In the genomic region with DNA sequence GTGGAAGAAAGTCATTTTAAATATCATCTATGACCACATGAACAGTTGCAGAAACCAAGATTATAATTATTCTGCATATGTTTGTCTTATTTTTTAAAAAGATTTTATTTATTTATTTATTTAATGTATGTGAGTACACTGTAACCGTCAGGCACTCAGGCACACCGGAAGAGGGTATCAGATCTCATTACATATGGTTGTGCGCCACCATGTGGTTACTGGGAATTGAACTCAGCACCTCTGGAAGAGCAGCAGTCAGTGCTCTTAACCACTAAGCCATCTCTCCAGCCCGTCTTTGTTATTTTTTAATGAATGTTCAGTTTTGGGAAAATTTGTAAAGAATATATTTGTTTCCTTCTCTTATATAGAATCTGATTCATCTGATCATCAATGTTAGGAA, we compare ENCODE assay signal across 7 mouse cellular contexts. TPM values are rescaled to one million over a fixed set of nuclear protein-coding genes. Genes with fewer than 3 reads are reported as not detected.
DNase-seq lines count a peak whose midpoint lies in the region; ATAC-seq and TF ChIP-seq lines count a peak whose summit lies in the region.

No protein-coding gene starts in this region.

- peak; percentile 18 for DNase-seq in kidney, adult 2 months
- DNase-seq in B cell, adult 2 months: peak; percentile 6 to 14
- DNase-seq in MEL-GATA-1-ER (ENCODE audit: extremely low read depth, low read depth): peak; percentile 21
- peak; percentile 16 for DNase-seq in lung, postnatal 10 days
- no peak for DNase-seq in gastrocnemius, adult 18-20 months (ENCODE audit: low spot score)

- no peak overlapping the region for H3K27ac ChIP-seq in kidney, adult 2 months (ENCODE audit: insufficient read depth, low read depth, low read length)
- no peak overlapping the region for H3K27ac ChIP-seq in kidney, embryonic 15.5 days

- peak; percentile 28; the same call in 1 of the 2 replicates for TF ChIP-seq CTCF in kidney, adult 2 months (conservative IDR thresholded peaks at IDR 0.05; ENCODE audit: insufficient read depth, insufficient read length, low read depth, low read length)

- no peak overlapping the region for H3K4me3 ChIP-seq in kidney, adult 2 months (ENCODE audit: insufficient read depth, low read depth, low read length)
- H3K4me3 ChIP-seq in kidney, embryonic 15.5 days (replicated peaks): no peak overlapping the region

- 36% methylated on average over 4 of the region's 4 CpGs for WGBS in kidney, adult 2 months
- WGBS in kidney, embryonic 15.5 days: 50% methylated on average over 4 of the region's 4 CpGs

- TF ChIP-seq POLR2A in kidney, adult 2 months (IDR thresholded peaks at IDR 0.05; ENCODE audit: low read depth, low read length): no peak

- H3K36me3 ChIP-seq in kidney, adult 2 months (ENCODE audit: control insufficient read depth, insufficient read depth, low read length): no peaks in the 10 kb centered on the region
- no peaks in the 10 kb centered on the region for H3K36me3 ChIP-seq in kidney, embryonic 15.5 days

- no peak overlapping the region for H3K4me2 ChIP-seq in kidney, embryonic 15.5 days

- ATAC-seq in kidney, embryonic 15.5 days (replicated peaks; ENCODE audit: low FRiP score): no peak
- ATAC-seq in granulocyte monocyte progenitor cell, adult 5-6 weeks (replicated peaks; ENCODE audit: poor library complexity, severe bottlenecking): no peak

- no peaks in the 10 kb centered on the region for H3K4me1 ChIP-seq in kidney, adult 2 months (ENCODE audit: control insufficient read depth, insufficient read depth, low read length)
- H3K4me1 ChIP-seq in kidney, embryonic 15.5 days: no peaks in the 10 kb centered on the region

- H3K27me3 ChIP-seq in kidney, adult 2 months (replicated peaks; ENCODE audit: control insufficient read depth, insufficient read depth, low read length): no peaks in the 10 kb centered on the region
- peaks cover 26% of the 10 kb centered on the region for H3K27me3 ChIP-seq in kidney, embryonic 15.5 days

- H3K9me3 ChIP-seq in kidney, embryonic 15.5 days (replicated peaks): no peaks in the 10 kb centered on the region

- H3K9ac ChIP-seq in kidney, embryonic 15.5 days: no peak overlapping the region

RNA-seq across cellular contexts. Expression of a gene that starts 51.7 kb away (rescaled TPM):
- polyA plus RNA-seq in kidney, adult 2 months (2012; rRNA removed): 4.8 and 7.1 TPM in 2 replicates
- polyA plus RNA-seq in kidney, embryonic 15.5 days (2015; fragmentation: Nextera tagmentation; extraction: Ambion mirVana): 34.1 and 35.3 TPM in 2 replicates
- 43.0 and 49.3 TPM in 2 replicates for total RNA-seq in granulocyte monocyte progenitor cell, adult 5-6 weeks (2014; fragmentation: Nextera tagmentation)
- total RNA-seq in granulocyte monocyte progenitor cell, adult 5-6 weeks (2017): 100 and 111 TPM in 2 replicates
- 10 to 100 TPM; 16.9 to 20.3 TPM for total RNA-seq in gastrocnemius, adult 18-20 months (2021)
